Mouse (Mus musculus): Measurements from ENCODE around the gene Sgms2. TPM values are rescaled to one million over a fixed set of nuclear protein-coding genes. Genes with fewer than 3 reads are reported as not detected.

The Sgms2 gene
- polyA plus RNA-seq, 1 experiment: 0.04 TPM

DNA sequence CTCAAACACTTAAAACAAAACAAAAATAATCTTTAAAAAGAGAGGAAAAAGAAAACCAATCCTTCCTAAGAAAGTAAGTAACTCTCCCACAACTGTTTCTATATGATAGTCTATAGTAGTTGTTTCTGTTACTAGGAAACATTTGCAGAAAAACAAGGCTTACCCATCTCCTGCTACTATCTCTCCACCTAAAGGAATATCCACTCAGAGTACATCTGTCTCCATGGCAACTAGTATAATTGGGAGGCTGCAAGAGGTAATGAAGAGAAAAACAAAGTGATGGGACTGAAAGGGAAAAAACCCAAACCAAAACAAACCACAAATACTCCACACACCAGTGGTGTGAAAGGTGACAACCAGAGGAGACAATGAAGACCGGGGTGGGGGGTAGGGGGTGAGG lies 17.7 kb downstream of the Sgms2 start:
- H3K4me3 ChIP-seq (replicated peaks): no peak overlapping the region
- H3K27me3 ChIP-seq (replicated peaks): peaks cover 3% of the 10 kb centered on the region
- TF ChIP-seq GATA1 (IDR thresholded peaks at IDR 0.05; ENCODE audit: borderline replicate concordance, low read length) (no peak), FLI1 (IDR thresholded peaks at IDR 0.05; ENCODE audit: low read length) (no peak)
- H3K4me1 ChIP-seq: no peaks in the 10 kb centered on the region
- no peaks in the 10 kb centered on the region for H3K36me3 ChIP-seq (replicated peaks; ENCODE audit: low read length)
- H3K9me3 ChIP-seq: peaks cover 13% of the 10 kb centered on the region

GRCm38 (mm10) chr3:131471836-131472235 lies 19.4 kb downstream of the Sgms2 start:
- H3K4me1 ChIP-seq: no peaks in the 10 kb centered on the region
- H3K27me3 ChIP-seq (replicated peaks): peaks cover 1% of the 10 kb centered on the region
- TF ChIP-seq GATA1 (IDR thresholded peaks at IDR 0.05; ENCODE audit: borderline replicate concordance, low read length) (no peak), FLI1 (IDR thresholded peaks at IDR 0.05; ENCODE audit: low read length) (no peak)
- no peaks in the 10 kb centered on the region for H3K36me3 ChIP-seq (replicated peaks; ENCODE audit: low read length)
- peaks cover 15% of the 10 kb centered on the region for H3K9me3 ChIP-seq
- no peak overlapping the region for H3K4me3 ChIP-seq (replicated peaks)

GRCm38 (mm10) chr3:131471435-131471834 lies 19.8 kb downstream of the Sgms2 start:
- Histone ChIP-seq H3K4me1 (no peaks in the 10 kb centered on the region), H3K36me3 (replicated peaks; ENCODE audit: low read length) (no peaks in the 10 kb centered on the region), H3K4me3 (replicated peaks) (no peak overlapping the region), H3K9me3 (peaks cover 15% of the 10 kb centered on the region), H3K27me3 (replicated peaks) (peaks cover 1% of the 10 kb centered on the region)
- TF ChIP-seq GATA1 (IDR thresholded peaks at IDR 0.05; ENCODE audit: borderline replicate concordance, low read length): no peak
- TF ChIP-seq FLI1 (IDR thresholded peaks at IDR 0.05; ENCODE audit: low read length): no peak

DNA sequence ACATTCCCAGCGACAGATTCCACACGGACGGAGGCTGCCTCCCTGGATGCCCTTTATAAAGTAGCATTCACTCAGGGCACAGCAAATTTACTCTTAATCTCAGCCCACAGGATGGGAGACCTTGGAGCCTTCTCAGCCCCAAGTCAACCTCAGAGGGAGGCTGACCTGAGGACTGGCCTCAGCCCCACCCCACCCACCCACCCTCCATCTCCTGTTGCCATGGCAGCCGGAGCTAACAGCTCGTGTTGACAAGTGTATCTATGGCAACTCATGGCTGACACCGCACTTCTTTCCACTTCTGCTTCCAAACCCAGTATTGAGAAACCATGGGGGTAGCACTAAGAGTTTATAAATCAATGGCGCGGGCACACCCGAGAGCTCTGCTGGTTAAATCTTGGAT lies 20.4 kb downstream of the Sgms2 start:
- Histone ChIP-seq H3K4me1 (no peaks in the 10 kb centered on the region), H3K4me3 (replicated peaks) (no peak overlapping the region), H3K36me3 (replicated peaks; ENCODE audit: low read length) (no peaks in the 10 kb centered on the region), H3K9me3 (0 out of 2 replicates have a peak, but pooled peaks cover 11% of the 10 kb centered on the region), H3K27me3 (replicated peaks) (peaks cover 1% of the 10 kb centered on the region)
- no peak for TF ChIP-seq FLI1 (IDR thresholded peaks at IDR 0.05; ENCODE audit: low read length)
- TF ChIP-seq GATA1 (IDR thresholded peaks at IDR 0.05; ENCODE audit: borderline replicate concordance, low read length): no peak

DNA sequence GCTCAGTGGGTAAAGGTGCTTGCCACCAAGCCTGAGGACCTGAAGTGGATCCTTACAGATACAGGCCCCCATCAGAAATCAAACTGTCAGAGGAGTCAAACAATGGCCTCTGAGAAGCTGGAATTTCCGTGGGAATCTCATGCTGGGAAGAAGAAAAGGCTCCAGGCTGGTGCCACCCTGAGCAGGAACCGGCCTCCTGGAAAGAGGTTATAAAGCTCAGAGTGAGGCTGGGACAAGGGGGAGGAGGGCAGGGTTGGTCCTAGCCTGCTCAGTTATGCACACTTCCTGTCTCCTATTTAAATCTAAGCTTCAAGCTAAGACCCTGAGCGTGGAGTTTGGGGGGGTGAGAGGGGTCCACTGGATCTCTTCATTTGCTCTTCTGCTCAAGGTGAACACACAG lies 21.6 kb downstream of the Sgms2 start:
- no peaks in the 10 kb centered on the region for H3K4me1 ChIP-seq
- peaks cover 1% of the 10 kb centered on the region for H3K27me3 ChIP-seq (replicated peaks)
- H3K36me3 ChIP-seq (replicated peaks; ENCODE audit: low read length): no peaks in the 10 kb centered on the region
- 0 out of 2 replicates have a peak, but pooled peaks cover 13% of the 10 kb centered on the region for H3K9me3 ChIP-seq
- H3K4me3 ChIP-seq (replicated peaks): no peak overlapping the region
- TF ChIP-seq FLI1 (IDR thresholded peaks at IDR 0.05; ENCODE audit: low read length) (no peak), GATA1 (IDR thresholded peaks at IDR 0.05; ENCODE audit: borderline replicate concordance, low read length) (no peak)

- TF ChIP-seq FLI1 (IDR thresholded peaks at IDR 0.05; ENCODE audit: low read length) (no peak), GATA1 (IDR thresholded peaks at IDR 0.05; ENCODE audit: borderline replicate concordance, low read length) (no peak)
- H3K9me3 ChIP-seq: 0 out of 2 replicates have a peak, but pooled peaks cover 13% of the 10 kb centered on the region
- H3K4me3 ChIP-seq (replicated peaks): no peak overlapping the region
Measured at GRCm38 (mm10) chr3:131466371-131466770, 24.8 kb downstream of the Sgms2 start.

DNA sequence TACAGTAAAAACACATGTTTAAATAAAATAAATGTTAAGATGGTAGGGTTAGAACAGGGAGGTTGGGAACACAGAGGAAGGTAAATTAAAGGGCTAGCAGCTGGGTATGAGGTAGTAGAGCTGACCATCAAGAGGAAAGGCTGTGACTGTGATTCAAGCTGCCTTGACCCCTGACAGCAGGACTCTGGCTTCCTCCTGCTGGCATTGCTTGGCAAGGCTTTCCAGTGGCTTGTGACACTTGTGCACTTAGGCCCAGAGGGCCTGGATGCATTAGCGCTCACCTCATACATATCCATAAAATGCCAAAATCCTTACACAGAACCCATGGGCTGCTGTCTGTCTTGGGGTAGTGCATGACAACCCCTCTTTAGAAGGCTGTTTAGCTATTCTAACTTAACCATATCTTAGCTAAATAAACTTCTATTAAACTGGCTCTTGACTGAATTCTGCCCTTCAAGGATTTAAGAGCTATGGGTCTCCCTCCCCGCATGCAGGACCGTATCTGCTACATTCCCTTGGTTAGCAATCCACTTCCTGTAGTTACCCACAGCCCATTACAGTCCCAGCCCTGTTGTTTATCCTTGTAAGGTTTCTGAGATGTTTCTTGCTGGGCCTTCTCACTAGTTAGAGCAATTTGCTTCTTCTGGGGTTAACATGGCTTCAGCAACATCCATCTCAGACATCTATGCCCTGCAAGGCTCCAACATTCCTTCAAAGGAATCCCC lies 25.5 kb downstream of the Sgms2 start:
- Histone ChIP-seq H3K9me3 (0 out of 2 replicates have a peak, but pooled peaks cover 13% of the 10 kb centered on the region), H3K36me3 (replicated peaks; ENCODE audit: low read length) (no peaks in the 10 kb centered on the region), H3K4me3 (replicated peaks) (no peak overlapping the region), H3K4me1 (no peaks in the 10 kb centered on the region), H3K27me3 (replicated peaks) (no peaks in the 10 kb centered on the region)
- TF ChIP-seq FLI1 (IDR thresholded peaks at IDR 0.05; ENCODE audit: low read length) (no peak), GATA1 (IDR thresholded peaks at IDR 0.05; ENCODE audit: borderline replicate concordance, low read length) (no peak)

More at GRCm38 (mm10) chr3:131466371-131466770, 24.8 kb downstream of the Sgms2 start:
- Histone ChIP-seq H3K4me1 (no peaks in the 10 kb centered on the region), H3K27me3 (replicated peaks) (no peaks in the 10 kb centered on the region), H3K36me3 (replicated peaks; ENCODE audit: low read length) (no peaks in the 10 kb centered on the region)

DNA sequence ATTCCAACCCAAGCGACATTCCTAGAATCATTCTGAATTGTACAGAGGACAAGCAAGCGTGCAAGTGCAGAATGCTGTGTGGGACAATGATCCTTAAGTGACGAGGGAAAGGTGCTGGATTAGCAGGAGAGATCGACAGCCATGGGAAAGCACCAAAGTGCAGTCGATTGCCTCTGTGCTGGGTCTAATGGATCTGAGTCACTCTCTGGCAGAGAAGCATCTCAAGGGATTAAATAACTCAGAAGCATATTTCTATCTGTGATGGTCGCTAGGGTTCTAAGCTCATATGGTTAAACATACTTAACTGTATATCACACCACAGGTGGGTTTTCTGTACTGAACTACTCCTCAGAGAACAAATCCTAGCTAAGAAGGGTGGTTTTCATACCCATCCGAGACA lies 118.2 kb downstream of the Sgms2 start:
- H3K4me1 ChIP-seq: no peaks in the 10 kb centered on the region
- no peak overlapping the region for H3K4me3 ChIP-seq (replicated peaks)
- H3K9me3 ChIP-seq: peaks cover 6% of the 10 kb centered on the region; the same call in 1 of the 2 replicates
- H3K27me3 ChIP-seq (replicated peaks): no peaks in the 10 kb centered on the region
- no peaks in the 10 kb centered on the region for H3K36me3 ChIP-seq (replicated peaks; ENCODE audit: low read length)
- TF ChIP-seq FLI1 (IDR thresholded peaks at IDR 0.05; ENCODE audit: low read length) (no peak), GATA1 (IDR thresholded peaks at IDR 0.05; ENCODE audit: borderline replicate concordance, low read length) (no peak)

DNA sequence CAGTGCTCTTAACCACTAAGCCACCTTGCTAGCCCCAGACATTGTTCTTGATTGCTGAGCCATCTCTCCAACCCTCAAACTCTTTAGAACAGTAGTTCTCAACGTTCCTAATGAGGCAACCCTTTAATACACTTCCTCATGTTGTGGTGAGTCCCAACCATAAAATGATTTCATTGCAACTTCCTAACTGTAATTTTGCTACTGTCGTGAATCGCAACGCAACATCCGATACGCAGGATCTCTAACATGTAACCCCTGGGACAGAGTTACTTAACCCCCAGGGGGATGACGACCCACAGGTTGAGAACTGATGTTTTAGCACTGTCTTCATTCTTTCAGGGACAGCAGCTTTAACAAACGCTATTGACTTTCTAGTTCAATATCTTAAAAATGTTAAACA lies 122.5 kb downstream of the Sgms2 start:
- no peak for TF ChIP-seq GATA1 (IDR thresholded peaks at IDR 0.05; ENCODE audit: borderline replicate concordance, low read length)
- no peak for TF ChIP-seq FLI1 (IDR thresholded peaks at IDR 0.05; ENCODE audit: low read length)
- H3K9me3 ChIP-seq: peaks cover 6% of the 10 kb centered on the region; the same call in 1 of the 2 replicates

GRCm38 (mm10) chr3:131367452-131367851 lies 123.8 kb downstream of the Sgms2 start:
- H3K4me1 ChIP-seq: no peaks in the 10 kb centered on the region
- H3K9me3 ChIP-seq: peaks cover 6% of the 10 kb centered on the region; the same call in 1 of the 2 replicates
- H3K4me3 ChIP-seq (replicated peaks): no peak overlapping the region
- TF ChIP-seq GATA1 (IDR thresholded peaks at IDR 0.05; ENCODE audit: borderline replicate concordance, low read length) (no peak), FLI1 (IDR thresholded peaks at IDR 0.05; ENCODE audit: low read length) (no peak)
- H3K27me3 ChIP-seq (replicated peaks): no peaks in the 10 kb centered on the region
- no peaks in the 10 kb centered on the region for H3K36me3 ChIP-seq (replicated peaks; ENCODE audit: low read length)

More for the DNA sequence above, 122.5 kb downstream of the Sgms2 start:
- H3K27me3 ChIP-seq (replicated peaks): no peaks in the 10 kb centered on the region
- H3K4me3 ChIP-seq (replicated peaks): no peak overlapping the region
- H3K4me1 ChIP-seq: no peaks in the 10 kb centered on the region
- no peaks in the 10 kb centered on the region for H3K36me3 ChIP-seq (replicated peaks; ENCODE audit: low read length)
